Mouse (Mus musculus): ENCODE results near the gene Tmem86a. TPM values are rescaled to one million over a fixed set of nuclear protein-coding genes. Genes with fewer than 3 reads are reported as not detected.

The Tmem86a gene
- total RNA-seq, 4 experiments from 2014 or later, result 37.9 to 108 (median 75.8) TPM

GRCm38 (mm10) chr7:47027520-47027919, 22.9 kb upstream of the Tmem86a start:
- DNase-seq, result no peak

GRCm38 (mm10) chr7:47030517-47031193, 19.7 kb upstream of the Tmem86a start:
- DNase-seq, result no peak

- DNase-seq, result no peak
Observed at GRCm38 (mm10) chr7:47031371-47031770, 19.0 kb upstream of the Tmem86a start.

GRCm38 (mm10) chr7:47034785-47035384, 15.5 kb upstream of the Tmem86a start:
- DNase-seq, result no peak

GRCm38 (mm10) chr7:47035426-47035825, 15.0 kb upstream of the Tmem86a start:
- no peak for DNase-seq

- no peak for DNase-seq
Observed at GRCm38 (mm10) chr7:47041706-47042105, 8.7 kb upstream of the Tmem86a start.

- DNase-seq, result no peak
Observed at GRCm38 (mm10) chr7:47042121-47042520, 8.3 kb upstream of the Tmem86a start.

- no peak for DNase-seq
Observed at GRCm38 (mm10) chr7:47042823-47043490, 7.4 kb upstream of the Tmem86a start.

- peak; percentile 63 for DNase-seq
Observed at GRCm38 (mm10) chr7:47050766-47051165, 365 bp downstream of the Tmem86a start.

GRCm38 (mm10) chr7:47051404-47052151, 1.2 kb downstream of the Tmem86a start:
- DNase-seq, result peak; percentile 58

- DNase-seq, result peak; percentile 60
Observed at GRCm38 (mm10) chr7:47052276-47052675, 1.9 kb downstream of the Tmem86a start.

- DNase-seq, result no peak
Observed at GRCm38 (mm10) chr7:47053287-47053686, 2.9 kb downstream of the Tmem86a start.

- peak; percentile 60 for DNase-seq
Observed at GRCm38 (mm10) chr7:47054666-47055065, 4.3 kb downstream of the Tmem86a start.

GRCm38 (mm10) chr7:47055744-47056143, 5.3 kb downstream of the Tmem86a start:
- no peak for DNase-seq

GRCm38 (mm10) chr7:47056273-47056672, 5.9 kb downstream of the Tmem86a start:
- no peak for DNase-seq

- DNase-seq, result no peak
Observed at GRCm38 (mm10) chr7:47059339-47059738, 8.9 kb downstream of the Tmem86a start.

GRCm38 (mm10) chr7:47061560-47061959, 11.2 kb downstream of the Tmem86a start:
- DNase-seq, result no peak

GRCm38 (mm10) chr7:47066942-47067341, 16.5 kb downstream of the Tmem86a start:
- DNase-seq, result no peak

- no peak for DNase-seq
Observed at GRCm38 (mm10) chr7:47067879-47068278, 17.5 kb downstream of the Tmem86a start.

GRCm38 (mm10) chr7:47072551-47072950, 22.1 kb downstream of the Tmem86a start:
- no peak for DNase-seq

- DNase-seq, result peak; percentile 55
Observed at GRCm38 (mm10) chr7:47073536-47074521, 23.4 kb downstream of the Tmem86a start.

GRCm38 (mm10) chr7:47076193-47076592, 25.8 kb downstream of the Tmem86a start:
- no peak for DNase-seq
